Mouse (Mus musculus) lung, postnatal 0 days (tissue): ENCODE measurements at regions not wholly inside any gene's neighbourhood (a gene's known extent, or its start where the extent isn't known, plus 50 kb on each side); places are given as distances from the start of the nearest gene placed in this dataset.

Experiments
- ATAC-seq: fragments of 200-750 bp; cut with Nextera tagmentation; 2 replicates; pipeline ENCODE4 v1.8.0; 2017; ENCODE audit warnings: moderate library complexity
- DNase-seq: peaks from one replicate; pipeline ENCODE4 v3.0.0-alpha.2; 2016; ENCODE audit warnings: low spot score
- H3K27ac ChIP-seq: fragments of 300-500 bp; sonication (generic); 2 replicates; pipeline ENCODE4 v1.5.1; 2014; ENCODE audit warnings: antibody characterized with exemption, mild to moderate bottlenecking, low read length, mixed read lengths
- H3K27me3 ChIP-seq: fragments of 300-500 bp; sonication (generic); replicated peaks from 2 replicates; pipeline ENCODE4 v1.6.1; 2014; ENCODE audit warnings: low read length, mixed read lengths; ENCODE audit not compliant: insufficient read depth
- H3K36me3 ChIP-seq: fragments of 300-500 bp; sonication (generic); 2 replicates; pipeline ENCODE4 v1.6.1; 2014; ENCODE audit warnings: low read length, mixed read lengths; ENCODE audit not compliant: insufficient read depth
- H3K4me1 ChIP-seq: fragments of 300-500 bp; sonication (generic); 2 replicates; pipeline ENCODE4 v1.6.1; 2014; ENCODE audit warnings: antibody characterized with exemption, low read depth, low read length, mixed read lengths; ENCODE audit not compliant: insufficient read depth
- H3K4me2 ChIP-seq: fragments of 300-500 bp; sonication (generic); replicated peaks from 2 replicates; pipeline ENCODE4 v1.6.1; 2014; ENCODE audit warnings: low read depth, mild to moderate bottlenecking, low read length, moderate library complexity, mixed read lengths
- H3K4me3 ChIP-seq: fragments of 300-500 bp; sonication (generic); 2 replicates; pipeline ENCODE4 v1.5.1; 2014; ENCODE audit warnings: low read depth, low read length
- H3K9ac ChIP-seq: fragments of 300-500 bp; sonication (generic); replicated peaks from 2 replicates; pipeline ENCODE4 v1.6.1; 2014; ENCODE audit warnings: low read depth, mild to moderate bottlenecking
- H3K9me3 ChIP-seq: fragments of 300-500 bp; sonication (generic); 2 replicates; pipeline ENCODE4 v1.6.1; 2016; ENCODE audit warnings: low read length, mixed read lengths
- CTCF ChIP-seq: IDR thresholded peaks from 2 replicates; pipeline ENCODE4 v1.5.1; 2016; ENCODE audit warnings: antibody characterized with exemption, mild to moderate bottlenecking
- EP300 ChIP-seq: IDR thresholded peaks from 2 replicates; pipeline ENCODE4 v1.6.1; 2016; ENCODE audit warnings: antibody characterized with exemption, mild to moderate bottlenecking, control low read depth
- WGBS: fragments of 180-500 bp; shearing (Covaris S2); extraction: QIAGEN DNeasy Blood & Tissue Kit; methylation state at CpG from one replicate; pipeline ENCODE4 v1.1.7; 2014; 5-methylcytosine and 5-hydroxymethylcytosine counted together

DNA sequence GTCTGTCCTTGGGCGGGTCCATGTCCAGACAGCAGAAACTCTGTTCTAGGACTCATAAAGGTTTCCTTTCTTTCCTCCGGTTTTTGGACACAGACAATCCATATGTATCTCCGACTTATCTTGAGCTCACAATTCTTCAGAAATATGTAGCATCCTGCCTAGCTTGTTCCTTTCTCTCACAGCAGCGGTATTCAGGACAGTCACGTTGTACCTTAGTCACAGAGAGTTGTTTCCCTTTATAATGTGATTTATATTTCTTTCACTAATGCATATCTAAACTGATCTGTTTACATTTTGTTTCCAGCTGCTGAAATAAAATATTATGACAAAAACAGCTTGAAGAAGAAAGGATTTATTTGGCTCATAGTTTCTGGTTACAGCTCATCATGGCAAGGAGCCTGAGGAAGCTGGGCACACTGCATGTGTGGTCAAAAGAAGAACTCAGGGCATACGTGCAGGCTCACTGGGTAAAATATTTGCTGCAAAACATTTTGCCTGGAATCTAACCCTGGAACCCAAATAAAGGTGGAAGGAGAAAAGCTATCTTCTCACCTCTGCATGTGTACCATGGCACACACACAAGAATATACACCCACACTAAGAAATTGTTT is 61.4 kb upstream of the Etv1 start:
- DNase-seq: no peak
- TF ChIP-seq EP300: no peak
- no peak for TF ChIP-seq CTCF
- H3K9ac ChIP-seq: no peak overlapping the region
- no peak for ATAC-seq
- no peaks in the 10 kb centered on the region for H3K4me1 ChIP-seq
- 0 out of 2 replicates have a peak overlapping the region, but pooled peaks have one; percentile 9 for H3K4me2 ChIP-seq
- no peak overlapping the region for H3K4me3 ChIP-seq
- 48% methylated on average over 6 of the region's 6 CpGs for WGBS
- H3K9me3 ChIP-seq: no peaks in the 10 kb centered on the region
- no peak overlapping the region for H3K27ac ChIP-seq
- no peaks in the 10 kb centered on the region for H3K36me3 ChIP-seq
- H3K27me3 ChIP-seq: no peaks in the 10 kb centered on the region
